8 mouse cellular contexts compared by ENCODE assay signal in genomic region chr14:102883344-102884122, GRCm38 (mm10).
DNase-seq lines count a peak whose midpoint lies in the region; ATAC-seq and TF ChIP-seq lines count a peak whose summit lies in the region.

No protein-coding gene starts in this region.

- peaks cover 5% of the 10 kb centered on the region for H3K36me3 ChIP-seq in heart, adult 2 months (ENCODE audit: control insufficient read depth, insufficient read depth, low read length)
- H3K36me3 ChIP-seq in heart, embryonic 11.5 days (ENCODE audit: control insufficient read depth, insufficient read depth, low read length), result no peaks in the 10 kb centered on the region
- H3K36me3 ChIP-seq in heart, embryonic 14.5 days (ENCODE audit: control insufficient read depth, insufficient read depth, low read length), result no peaks in the 10 kb centered on the region
- H3K36me3 ChIP-seq in thymus, adult 2 months (ENCODE audit: control insufficient read depth, insufficient read depth, low read length), result no peaks in the 10 kb centered on the region

- 70% methylated on average over 15 of the region's 15 CpGs for WGBS in heart, adult 2 months
- WGBS in heart, embryonic 11.5 days (ENCODE audit: insufficient replicate concordance), result 76% methylated on average over 15 of the region's 15 CpGs
- 53% methylated on average over 15 of the region's 15 CpGs for WGBS in bone marrow, adult 2 months
- 74% methylated on average over 15 of the region's 15 CpGs for WGBS in heart, embryonic 14.5 days
- 73% methylated on average over 15 of the region's 15 CpGs for WGBS in thymus, adult 2 months

- peaks cover 12% of the 10 kb centered on the region for H3K4me1 ChIP-seq in heart, adult 2 months (ENCODE audit: control insufficient read depth, insufficient read depth, low read length)
- H3K4me1 ChIP-seq in heart, embryonic 11.5 days (ENCODE audit: control insufficient read depth, insufficient read depth, low read length), result no peaks in the 10 kb centered on the region
- peaks cover 4% of the 10 kb centered on the region for H3K4me1 ChIP-seq in bone marrow, adult 2 months (ENCODE audit: control insufficient read depth, insufficient read depth, low read length)
- H3K4me1 ChIP-seq in heart, embryonic 14.5 days (ENCODE audit: control insufficient read depth in 2 of 2, insufficient read depth in 2 of 2, low read length in 2 of 2), result peaks cover 0 to 2% of the 10 kb centered on the region in 2 experiments; a peak in 1 of 4 replicates
- peaks cover 4% of the 10 kb centered on the region for H3K4me1 ChIP-seq in thymus, adult 2 months (replicated peaks; ENCODE audit: control insufficient read depth, insufficient read depth, low read length)

- peak; percentile 21; the same call in 1 of the 2 replicates for TF ChIP-seq POLR2A in heart, adult 2 months (IDR thresholded peaks at IDR 0.05; ENCODE audit: insufficient read depth, low read depth, low read length)
- no peak for TF ChIP-seq POLR2A in bone marrow, adult 2 months (IDR thresholded peaks at IDR 0.05; ENCODE audit: borderline replicate concordance, control insufficient read depth, low read depth, low read length)
- no peak for TF ChIP-seq POLR2A in thymus, adult 2 months (IDR thresholded peaks at IDR 0.05; ENCODE audit: control insufficient read depth, extremely low read depth, insufficient read depth, low read length, poor library complexity)

- no peaks in the 10 kb centered on the region for H3K79me2 ChIP-seq in heart, adult 2 months (replicated peaks; ENCODE audit: control insufficient read depth, insufficient read depth, low read length)

- H3K27ac ChIP-seq in heart, adult 2 months, result peak overlapping the region; percentile 55
- no peak overlapping the region for H3K27ac ChIP-seq in heart, embryonic 11.5 days (ENCODE audit: low read depth, low read length)
- H3K27ac ChIP-seq in bone marrow, adult 2 months (ENCODE audit: control insufficient read depth, insufficient read depth, low read depth, low read length, poor library complexity), result peak overlapping the region; percentile 70; the same call in 1 of the 2 replicates
- H3K27ac ChIP-seq in heart, embryonic 14.5 days (replicated peaks in 1 of 2; ENCODE audit: control insufficient read depth in 1 of 2, insufficient read depth in 1 of 2, low read depth in 2 of 2, low read length in 2 of 2), result peak overlapping the region; percentile 24 to 79; a peak in 3 of 4 replicates
- H3K27ac ChIP-seq in thymus, adult 2 months (ENCODE audit: control insufficient read depth, insufficient read depth, low read length), result no peak overlapping the region

- intact Hi-C loops in heart, adult 2 months (cut with DNase I), result loop anchor here (1.0 to 2.0 kb wide), 3 partner anchors 49 to 97 kb away; no protein-coding TSS in a partner anchor
- intact Hi-C loops in gastrocnemius, postnatal 36 days (cut with DNase I), result loop anchor here (5.0 kb wide), 1 partner anchor 99 kb away; the partner anchor contains the start of gene Kctd12

- no peaks in the 10 kb centered on the region for H3K27me3 ChIP-seq in heart, adult 2 months (ENCODE audit: control insufficient read depth, insufficient read depth, low read length)
- H3K27me3 ChIP-seq in heart, embryonic 11.5 days (ENCODE audit: control insufficient read depth, insufficient read depth, low read length), result no peaks in the 10 kb centered on the region
- H3K27me3 ChIP-seq in heart, embryonic 14.5 days (ENCODE audit: control insufficient read depth, insufficient read depth, low read length), result no peaks in the 10 kb centered on the region
- H3K27me3 ChIP-seq in thymus, adult 2 months (ENCODE audit: control insufficient read depth, insufficient read depth, low read length), result no peaks in the 10 kb centered on the region

- no peak for TF ChIP-seq CTCF in heart, adult 2 months (IDR thresholded peaks at IDR 0.05)
- TF ChIP-seq CTCF in bone marrow, adult 2 months (IDR thresholded peaks at IDR 0.05; ENCODE audit: control insufficient read depth, insufficient read depth, low read length), result no peak
- TF ChIP-seq CTCF in thymus, adult 2 months (IDR thresholded peaks at IDR 0.05; ENCODE audit: borderline replicate concordance, control insufficient read depth, extremely low read depth, insufficient read depth, low read length, poor library complexity), result no peak

- H3K4me2 ChIP-seq in heart, embryonic 11.5 days, result no peak overlapping the region
- H3K4me2 ChIP-seq in heart, embryonic 14.5 days (ENCODE audit: low read length), result no peak overlapping the region

- DNase-seq in heart, adult 2 months, result peak; percentile 48 to 66
- peak; percentile 57 for DNase-seq in kidney, postnatal 14 days
- DNase-seq in thymus, adult 2 months, result peak; percentile 29
- DNase-seq in gastrocnemius, postnatal 36 days, result no peak

- no peaks in the 10 kb centered on the region for H3K9me3 ChIP-seq in heart, embryonic 11.5 days (replicated peaks; ENCODE audit: control insufficient read depth, low read length)
- no peaks in the 10 kb centered on the region for H3K9me3 ChIP-seq in heart, embryonic 14.5 days (ENCODE audit: control insufficient read depth, low read length)

- TF ChIP-seq EP300 in heart, adult 2 months (IDR thresholded peaks at IDR 0.05; ENCODE audit: insufficient read depth, low read depth, low read length), result no peak

- H3K4me3 ChIP-seq in heart, adult 2 months, result no peak overlapping the region
- no peak overlapping the region for H3K4me3 ChIP-seq in heart, embryonic 11.5 days (ENCODE audit: low read depth, low read length)
- H3K4me3 ChIP-seq in bone marrow, adult 2 months (replicated peaks; ENCODE audit: control insufficient read depth, low read depth, low read length), result no peak overlapping the region
- H3K4me3 ChIP-seq in heart, embryonic 14.5 days (ENCODE audit: control insufficient read depth in 1 of 2, insufficient read depth in 1 of 2, low read depth in 1 of 2, low read length in 2 of 2), result no peak overlapping the region
- H3K4me3 ChIP-seq in thymus, adult 2 months (ENCODE audit: control insufficient read depth, insufficient read depth, low read length), result no peak overlapping the region

- no peak for ATAC-seq in heart, embryonic 11.5 days (replicated peaks; ENCODE audit: insufficient number of reproducible peaks, low FRiP score, low TSS enrichment)
- ATAC-seq in heart, embryonic 14.5 days (ENCODE audit: insufficient number of reproducible peaks, insufficient read depth, low FRiP score, low read depth), result peak; percentile 59; the same call in 1 of the 2 replicates
- ATAC-seq in erythroblast, adult 5-6 weeks (replicated peaks; ENCODE audit: low FRiP score, poor library complexity, severe bottlenecking), result no peak

- no peak overlapping the region for H3K9ac ChIP-seq in heart, adult 2 months (ENCODE audit: low read depth, low read length)
- H3K9ac ChIP-seq in heart, embryonic 11.5 days (ENCODE audit: low read depth, low read length), result no peak overlapping the region
- no peak overlapping the region for H3K9ac ChIP-seq in heart, embryonic 14.5 days (ENCODE audit: low read length)

Comparison
In these comparisons a context has a peak if more than half of its experiments do, and no peak if none do; other contexts are left out.
1. H3K27ac ChIP-seq: peak in heart, adult 2 months (single experiment), bone marrow, adult 2 months (single experiment) and heart, embryonic 14.5 days (2 of 2); none in heart, embryonic 11.5 days (single experiment) and thymus, adult 2 months (single experiment).
2. DNase-seq: peak in heart, adult 2 months (2 of 2), kidney, postnatal 14 days (single experiment) and thymus, adult 2 months (single experiment); none in gastrocnemius, postnatal 36 days (0 of 2).